Mouse (Mus musculus): ENCODE data around the gene Wdr83os. TPM values are rescaled to one million over a fixed set of nuclear protein-coding genes. Genes with fewer than 3 reads are reported as not detected.

Gene Wdr83os
- polyA plus RNA-seq, 1 experiment from 2014 or later: 118 TPM

DNA sequence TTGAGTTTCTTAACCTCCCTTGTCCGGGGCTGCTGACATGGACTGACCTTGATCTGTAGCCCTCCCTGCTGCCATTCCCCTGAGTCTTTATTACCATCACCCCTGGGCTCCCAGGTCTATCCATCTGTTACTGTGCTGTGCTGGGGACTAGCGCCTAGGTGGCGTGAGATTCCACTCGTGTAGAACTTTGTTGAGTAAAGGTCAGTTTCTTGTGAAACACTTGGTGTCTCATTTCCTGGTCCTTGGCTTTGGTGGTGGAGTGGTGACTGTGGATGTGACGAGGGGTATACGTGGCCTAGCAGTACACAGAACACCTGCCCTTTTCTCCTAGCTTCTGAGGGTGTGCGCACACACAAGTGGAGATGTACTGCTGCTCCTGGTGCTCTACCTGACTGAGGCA lies 23.2 kb upstream of the Wdr83os start:
- H3K27me3 ChIP-seq: no peaks in the 10 kb centered on the region
- H3K4me2 ChIP-seq: no peak overlapping the region
- no peak overlapping the region for H3K9ac ChIP-seq
- no peak overlapping the region for H3K4me3 ChIP-seq (replicated peaks)
- H3K4me1 ChIP-seq: peaks cover 19% of the 10 kb centered on the region
- no peak for ATAC-seq (ENCODE audit: low FRiP score)
- H3K27ac ChIP-seq: no peak overlapping the region
- 89% methylated on average over 7 of the region's 7 CpGs for WGBS
- no peaks in the 10 kb centered on the region for H3K9me3 ChIP-seq
- peaks cover 51% of the 10 kb centered on the region for H3K36me3 ChIP-seq (replicated peaks)

- Histone ChIP-seq H3K27me3 (no peaks in the 10 kb centered on the region), H3K36me3 (replicated peaks) (peaks cover 25% of the 10 kb centered on the region), H3K9me3 (no peaks in the 10 kb centered on the region), H3K4me1 (peaks cover 19% of the 10 kb centered on the region), H3K27ac (no peak within 1 kb of the TSS), H3K4me3 (replicated peaks) (peak within 1 kb of the TSS; percentile 65), H3K9ac (peak within 1 kb of the TSS; percentile 64), H3K4me2 (peak within 1 kb of the TSS; percentile 96)
- WGBS: under 1% methylated on average over 52 of the region's 53 CpGs
- ATAC-seq (ENCODE audit: low FRiP score): peak; percentile 91
These were observed 20.5 kb upstream of the Wdr83os start, which contains the start of gene Fbxw9 for GRCm38 (mm10) chr8:85059879-85060616. Gene Fbxw9, plus strand, starts transcription at chr8:85060055.

- no peak overlapping the region for H3K27ac ChIP-seq
- no peaks in the 10 kb centered on the region for H3K9me3 ChIP-seq
- no peaks in the 10 kb centered on the region for H3K27me3 ChIP-seq
- WGBS: 95% methylated on average over 4 of the region's 4 CpGs
- H3K36me3 ChIP-seq (replicated peaks): peaks cover 17% of the 10 kb centered on the region
- no peak overlapping the region for H3K4me2 ChIP-seq
- ATAC-seq (ENCODE audit: low FRiP score): no peak
- H3K4me3 ChIP-seq (replicated peaks): no peak overlapping the region
- H3K4me1 ChIP-seq: peaks cover 19% of the 10 kb centered on the region
- H3K9ac ChIP-seq: no peak overlapping the region
These were observed 17.9 kb upstream of the Wdr83os start for GRCm38 (mm10) chr8:85062603-85063002.

- no peak for ATAC-seq (ENCODE audit: low FRiP score)
- Histone ChIP-seq H3K4me1 (peaks cover 19% of the 10 kb centered on the region), H3K4me2 (no peak overlapping the region), H3K27me3 (no peaks in the 10 kb centered on the region), H3K9ac (no peak overlapping the region), H3K27ac (no peak overlapping the region), H3K4me3 (replicated peaks) (no peak overlapping the region), H3K36me3 (replicated peaks) (peaks cover 28% of the 10 kb centered on the region), H3K9me3 (no peaks in the 10 kb centered on the region)
- 45% methylated on average over 2 of the region's 2 CpGs for WGBS
These were observed 15.3 kb upstream of the Wdr83os start for GRCm38 (mm10) chr8:85065213-85065612.

- Histone ChIP-seq H3K4me3 (replicated peaks) (no peak overlapping the region), H3K27me3 (no peaks in the 10 kb centered on the region), H3K36me3 (replicated peaks) (peaks cover 28% of the 10 kb centered on the region), H3K9ac (no peak overlapping the region), H3K9me3 (no peaks in the 10 kb centered on the region), H3K4me2 (no peak overlapping the region), H3K27ac (no peak overlapping the region), H3K4me1 (peaks cover 9% of the 10 kb centered on the region)
- 96% methylated on average over 2 of the region's 2 CpGs for WGBS
- no peak for ATAC-seq (ENCODE audit: low FRiP score)
These were observed 13.4 kb upstream of the Wdr83os start for GRCm38 (mm10) chr8:85067155-85067554.

DNA sequence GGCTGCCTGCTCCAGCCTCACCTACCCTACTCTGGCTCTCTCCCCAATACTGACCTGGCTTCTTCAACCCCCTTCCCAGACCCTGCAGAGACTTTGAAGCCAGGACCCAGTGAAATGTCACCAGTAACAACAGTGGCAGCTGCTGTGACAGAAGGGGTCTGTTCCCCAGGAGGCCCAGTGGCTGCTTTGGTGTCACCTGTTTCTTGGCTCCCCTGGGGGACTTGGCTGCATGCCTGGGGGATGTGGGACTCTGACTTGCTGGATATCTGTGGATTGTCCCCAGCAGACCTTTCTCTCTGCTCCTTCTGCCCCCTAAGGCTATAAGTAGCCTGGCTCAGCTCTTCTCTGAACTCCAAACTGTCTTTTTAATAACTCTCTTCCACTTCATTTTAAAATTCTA lies 12.6 kb upstream of the Wdr83os start, which contains the start of gene Gm5741:
TSS of gene Gm5741 (minus strand) at position 1 of the 400 bp plus-strand sequence.
- no peak within 1 kb of the TSS for H3K9ac ChIP-seq

GRCm38 (mm10) chr8:85071041-85071440 lies 9.5 kb upstream of the Wdr83os start:
- Histone ChIP-seq H3K27ac (0 out of 2 replicates have a peak overlapping the region, but pooled peaks have one; percentile 96), H3K4me1 (peaks cover 19% of the 10 kb centered on the region), H3K36me3 (replicated peaks) (peaks cover 54% of the 10 kb centered on the region), H3K4me3 (replicated peaks) (peak overlapping the region; percentile 92), H3K27me3 (no peaks in the 10 kb centered on the region), H3K9ac (peak overlapping the region; percentile 82; the same call in 1 of the 2 replicates), H3K4me2 (peak overlapping the region; percentile 62), H3K9me3 (no peaks in the 10 kb centered on the region)
- 88% methylated on average over 5 of the region's 5 CpGs for WGBS
- no peak for ATAC-seq (ENCODE audit: low FRiP score)

More for the DNA sequence above, 12.6 kb upstream of the Wdr83os start, which contains the start of gene Gm5741:
- no peak within 1 kb of the TSS for H3K4me3 ChIP-seq (replicated peaks)
- H3K36me3 ChIP-seq (replicated peaks): peaks cover 29% of the 10 kb centered on the region
- no peak within 1 kb of the TSS for H3K27ac ChIP-seq
- peaks cover 17% of the 10 kb centered on the region for H3K4me1 ChIP-seq
- H3K4me2 ChIP-seq: no peak within 1 kb of the TSS
- no peaks in the 10 kb centered on the region for H3K27me3 ChIP-seq
- ATAC-seq (ENCODE audit: low FRiP score): no peak
- H3K9me3 ChIP-seq: no peaks in the 10 kb centered on the region

DNA sequence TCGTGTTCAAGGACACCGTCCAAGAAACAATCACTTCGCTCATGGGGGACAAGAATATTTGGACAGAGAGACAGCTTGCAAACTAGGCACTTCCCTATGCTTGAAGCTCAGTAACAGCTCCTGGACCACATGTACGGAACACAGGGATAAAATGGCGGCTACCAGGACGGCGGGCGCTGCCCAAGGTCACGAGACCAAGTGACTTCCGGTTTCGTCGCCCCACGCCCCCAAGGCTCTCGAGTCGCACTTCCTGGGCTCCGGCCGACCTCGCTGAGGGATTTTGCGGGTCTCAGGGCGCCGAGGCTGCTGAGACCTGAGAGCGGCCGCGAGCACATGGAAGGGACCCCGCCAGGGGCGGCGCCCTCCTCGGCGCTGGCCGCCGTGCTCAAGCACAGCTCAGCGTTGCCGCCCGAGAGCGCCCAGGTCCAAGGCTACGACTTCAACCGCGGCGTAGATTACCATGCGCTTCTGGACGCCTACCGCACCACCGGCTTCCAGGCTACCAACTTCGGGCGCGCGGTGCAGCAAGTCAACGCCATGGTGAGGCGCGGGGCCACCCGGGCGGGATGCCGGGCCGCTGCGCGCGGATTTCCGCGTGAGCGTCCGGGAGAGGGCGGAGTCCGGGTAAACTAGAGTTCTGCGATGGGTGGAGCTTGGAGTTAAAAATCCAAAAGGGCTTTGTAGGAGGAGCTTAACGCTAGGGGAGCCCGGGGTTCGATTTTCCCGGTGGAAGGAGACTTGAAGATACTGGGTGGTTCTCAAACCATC lies 8.8 kb upstream of the Wdr83os start, which contains the start of gene Dhps:
TSS of gene Dhps (plus strand) at position 244 of the 768 bp plus-strand sequence.
- peaks cover 54% of the 10 kb centered on the region for H3K36me3 ChIP-seq (replicated peaks)
- peak within 1 kb of the TSS; percentile 96 for H3K27ac ChIP-seq
- H3K9me3 ChIP-seq: no peaks in the 10 kb centered on the region
- H3K4me2 ChIP-seq: peak within 1 kb of the TSS; percentile 62
- peaks cover 19% of the 10 kb centered on the region for H3K4me1 ChIP-seq
- WGBS: under 1% methylated on average over 67 of the region's 68 CpGs
- peak within 1 kb of the TSS; percentile 82 for H3K9ac ChIP-seq
- ATAC-seq (ENCODE audit: low FRiP score): peak; percentile 91
- no peaks in the 10 kb centered on the region for H3K27me3 ChIP-seq
- peak within 1 kb of the TSS; percentile 92 for H3K4me3 ChIP-seq (replicated peaks)

DNA sequence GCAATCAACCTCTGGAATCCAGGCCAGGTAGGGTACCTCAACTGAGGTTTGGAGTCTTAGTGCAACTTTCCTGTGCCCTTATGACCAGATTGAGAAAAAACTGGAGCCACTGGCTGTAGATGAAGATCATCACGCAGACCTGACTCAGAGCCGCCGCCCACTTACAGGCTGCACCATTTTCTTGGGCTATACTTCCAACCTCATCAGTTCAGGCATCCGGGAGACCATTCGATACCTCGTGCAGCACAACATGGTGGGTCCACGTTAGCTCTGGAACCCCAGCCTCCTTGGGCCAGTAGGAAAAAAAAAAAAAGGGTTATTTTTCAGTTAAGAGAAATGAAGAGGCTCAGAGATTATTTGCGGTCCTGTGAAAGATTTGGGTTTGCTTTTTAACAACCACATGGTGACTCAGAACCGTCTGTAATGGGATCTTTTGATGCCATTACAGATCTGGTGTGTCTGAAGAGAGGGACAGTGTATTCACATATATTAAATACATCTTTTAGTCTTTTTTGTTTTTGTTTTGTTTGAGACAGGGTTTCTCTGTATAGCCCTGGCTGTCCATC lies 8.1 kb upstream of the Wdr83os start:
- Histone ChIP-seq H3K9me3 (no peaks in the 10 kb centered on the region), H3K4me3 (replicated peaks) (peak overlapping the region; percentile 92), H3K4me2 (peak overlapping the region; percentile 62), H3K36me3 (replicated peaks) (peaks cover 52% of the 10 kb centered on the region), H3K27me3 (no peaks in the 10 kb centered on the region), H3K9ac (peak overlapping the region; percentile 82), H3K27ac (peak overlapping the region; percentile 96; the same call in 1 of the 2 replicates), H3K4me1 (peaks cover 19% of the 10 kb centered on the region)
- no peak for ATAC-seq (ENCODE audit: low FRiP score)
- WGBS: 40% methylated on average over 9 of the region's 9 CpGs

GRCm38 (mm10) chr8:85073041-85073612 lies 7.4 kb upstream of the Wdr83os start:
- H3K4me3 ChIP-seq (replicated peaks): no peak overlapping the region
- peak overlapping the region; percentile 62; the same call in 1 of the 2 replicates for H3K4me2 ChIP-seq
- no peak overlapping the region for H3K9ac ChIP-seq
- no peak overlapping the region for H3K27ac ChIP-seq
- ATAC-seq (ENCODE audit: low FRiP score): no peak
- H3K9me3 ChIP-seq: no peaks in the 10 kb centered on the region
- H3K36me3 ChIP-seq (replicated peaks): peaks cover 49% of the 10 kb centered on the region
- WGBS: 93% methylated on average over 15 of the region's 15 CpGs
- peaks cover 19% of the 10 kb centered on the region for H3K4me1 ChIP-seq
- H3K27me3 ChIP-seq: no peaks in the 10 kb centered on the region

GRCm38 (mm10) chr8:85074167-85074566 lies 6.4 kb upstream of the Wdr83os start:
- Histone ChIP-seq H3K27me3 (no peaks in the 10 kb centered on the region), H3K4me1 (peaks cover 19% of the 10 kb centered on the region), H3K4me3 (replicated peaks) (no peak overlapping the region), H3K36me3 (replicated peaks) (peaks cover 50% of the 10 kb centered on the region), H3K9ac (no peak overlapping the region), H3K4me2 (no peak overlapping the region), H3K27ac (no peak overlapping the region), H3K9me3 (no peaks in the 10 kb centered on the region)
- no peak for ATAC-seq (ENCODE audit: low FRiP score)
- WGBS: 90% methylated on average over 10 of the region's 10 CpGs

DNA sequence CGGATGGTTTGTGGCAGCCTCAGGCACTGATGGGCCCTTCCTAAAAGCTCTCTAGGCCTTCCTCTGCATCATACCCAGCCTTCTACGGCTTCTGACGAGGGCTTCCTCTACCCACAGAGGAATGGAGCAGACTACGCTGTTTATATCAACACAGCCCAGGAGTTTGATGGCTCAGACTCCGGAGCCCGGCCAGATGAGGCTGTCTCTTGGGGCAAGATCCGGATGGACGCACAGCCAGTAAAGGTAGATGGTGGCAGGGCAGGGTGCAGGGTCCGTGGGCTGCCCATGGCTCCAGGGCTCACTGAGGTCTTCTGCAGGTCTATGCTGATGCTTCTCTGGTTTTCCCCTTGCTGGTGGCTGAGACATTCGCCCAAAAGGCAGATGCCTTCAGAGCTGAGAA lies 5.9 kb upstream of the Wdr83os start:
- Histone ChIP-seq H3K9ac (no peak overlapping the region), H3K4me1 (peaks cover 23% of the 10 kb centered on the region), H3K4me3 (replicated peaks) (no peak overlapping the region), H3K36me3 (replicated peaks) (peaks cover 50% of the 10 kb centered on the region), H3K9me3 (no peaks in the 10 kb centered on the region), H3K27ac (no peak overlapping the region), H3K27me3 (no peaks in the 10 kb centered on the region), H3K4me2 (no peak overlapping the region)
- no peak for ATAC-seq (ENCODE audit: low FRiP score)
- 98% methylated on average over 10 of the region's 10 CpGs for WGBS

All from forebrain, embryonic 12.5 days (tissue).